Mouse (Mus musculus) splenic B cell, adult 2 months (primary cell): ENCODE results near the gene Mkln1.

ENCODE experiments used
- DNase-seq: peaks from one replicate; pipeline ENCODE4 v3.0.0-alpha.2; 2011; ENCODE audit warnings: low read depth, low spot score
- H3K27me3 ChIP-seq: 2 replicates; pipeline ENCODE4 v1.6.1; 2012; ENCODE audit warnings: mild to moderate bottlenecking, low read length, moderate library complexity, mixed read lengths; ENCODE audit not compliant: control insufficient read depth, poor library complexity, insufficient read depth, severe bottlenecking
- H3K36me3 ChIP-seq: 2 replicates; pipeline ENCODE4 v1.6.1; 2012; ENCODE audit warnings: mild to moderate bottlenecking, low read length, moderate library complexity, mixed read lengths; ENCODE audit not compliant: control insufficient read depth, poor library complexity, insufficient read depth, severe bottlenecking

Gene Mkln1

GRCm38 (mm10) chr6:31445258-31445657 is 46.7 kb downstream of the Mkln1 start:
- DNase-seq, result no peak
- peaks cover 2% of the 10 kb centered on the region for H3K36me3 ChIP-seq

DNA sequence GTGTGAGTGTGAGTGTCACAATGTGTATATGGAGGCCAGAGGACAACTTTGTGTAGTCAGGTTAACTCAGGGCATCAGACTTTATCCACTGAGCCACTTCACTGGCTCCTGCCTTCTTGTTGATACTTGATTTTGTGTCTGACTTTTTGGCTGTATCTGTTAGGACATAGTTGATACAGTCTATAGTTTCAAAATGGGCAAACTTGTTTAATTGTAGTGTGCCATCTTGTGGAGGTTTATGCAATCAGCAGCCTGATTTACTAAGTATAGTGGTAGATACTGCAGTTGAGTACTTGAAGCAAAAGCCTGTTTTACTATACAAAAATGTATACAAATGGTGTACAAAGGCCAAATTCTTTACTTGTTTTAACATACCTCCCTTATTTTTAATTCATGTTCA is 55.2 kb downstream of the Mkln1 start:
- H3K36me3 ChIP-seq, result peaks cover 6% of the 10 kb centered on the region; the same call in 1 of the 2 replicates
- no peaks in the 10 kb centered on the region for H3K27me3 ChIP-seq
- DNase-seq, result peak; percentile 53

More at GRCm38 (mm10) chr6:31445258-31445657, 46.7 kb downstream of the Mkln1 start:
- no peaks in the 10 kb centered on the region for H3K27me3 ChIP-seq

DNA sequence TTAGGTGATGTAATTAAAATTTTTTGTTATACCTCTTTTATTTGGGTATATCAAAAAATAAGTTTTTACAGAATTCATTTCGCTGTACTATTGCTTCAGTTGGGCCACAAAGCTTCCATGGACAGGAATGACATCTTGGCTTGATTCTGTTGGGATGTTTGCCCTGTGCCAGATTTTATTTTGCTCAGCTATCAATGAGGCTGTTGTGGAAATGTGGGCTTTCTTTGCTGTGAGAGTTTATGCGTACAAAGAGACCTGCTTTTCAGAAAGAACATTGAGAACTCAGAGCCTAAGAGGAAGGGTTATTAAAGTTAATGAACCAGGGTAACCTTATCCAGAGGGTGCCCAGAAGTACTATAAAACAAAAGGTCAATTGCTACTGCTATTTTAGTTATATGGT is 56.8 kb downstream of the Mkln1 start:
- DNase-seq, result no peak
- peaks cover 6% of the 10 kb centered on the region; the same call in 1 of the 2 replicates for H3K36me3 ChIP-seq
- no peaks in the 10 kb centered on the region for H3K27me3 ChIP-seq

GRCm38 (mm10) chr6:31456988-31457387 is 58.5 kb downstream of the Mkln1 start:
- H3K27me3 ChIP-seq, result no peaks in the 10 kb centered on the region
- no peak for DNase-seq
- H3K36me3 ChIP-seq, result peaks cover 5% of the 10 kb centered on the region; the same call in 1 of the 2 replicates

- Histone ChIP-seq H3K36me3 (peaks cover 6% of the 10 kb centered on the region; the same call in 1 of the 2 replicates), H3K27me3 (no peaks in the 10 kb centered on the region)
- no peak for DNase-seq
Observed at GRCm38 (mm10) chr6:31469431-31469830, 70.9 kb downstream of the Mkln1 start.

DNA sequence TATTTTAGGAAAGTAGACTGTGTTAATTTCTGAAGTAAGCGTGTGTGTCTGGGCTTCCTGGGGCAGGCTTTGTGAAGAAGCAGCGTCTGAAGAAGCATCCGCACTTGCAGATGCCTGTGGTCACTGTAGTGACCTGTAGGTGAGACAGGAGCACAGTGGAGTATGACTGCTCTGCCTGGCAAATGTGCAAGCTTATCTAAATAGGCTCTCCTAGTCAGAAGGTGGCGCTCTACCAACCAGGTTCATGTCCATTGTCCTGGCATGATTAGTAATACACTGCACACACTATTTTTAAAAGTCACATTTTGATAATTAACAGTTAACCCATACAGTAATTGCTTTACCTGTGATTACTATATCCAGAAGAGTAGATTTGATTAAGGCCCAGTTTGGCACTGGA is 79.7 kb downstream of the Mkln1 start:
- Histone ChIP-seq H3K27me3 (no peaks in the 10 kb centered on the region), H3K36me3 (peaks cover 4% of the 10 kb centered on the region)
- DNase-seq, result no peak

- H3K27me3 ChIP-seq, result no peaks in the 10 kb centered on the region
Observed at GRCm38 (mm10) chr6:31480008-31480407, 81.5 kb downstream of the Mkln1 start.

DNA sequence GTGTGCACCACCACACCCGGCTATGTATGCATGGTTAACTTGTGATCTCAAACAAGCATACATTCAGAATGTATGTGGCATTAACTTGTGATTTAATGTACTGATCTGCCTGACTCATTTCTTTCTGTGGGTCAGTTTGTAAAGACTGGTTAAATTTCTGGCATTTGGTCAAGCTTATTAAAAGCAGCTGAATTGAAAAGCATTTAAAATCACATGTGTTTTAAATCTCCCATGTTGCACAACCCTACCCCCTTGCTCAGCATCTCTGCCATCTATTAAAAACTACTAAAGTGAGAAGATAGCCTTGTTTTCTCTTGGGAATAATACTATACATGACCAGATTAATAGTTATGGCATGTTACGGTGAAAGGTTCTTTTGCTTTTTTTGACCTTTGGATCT is 88.1 kb downstream of the Mkln1 start:
- no peak for DNase-seq
- H3K27me3 ChIP-seq, result no peaks in the 10 kb centered on the region
- H3K36me3 ChIP-seq, result peaks cover 4% of the 10 kb centered on the region; the same call in 1 of the 2 replicates

More at GRCm38 (mm10) chr6:31480008-31480407, 81.5 kb downstream of the Mkln1 start:
- H3K36me3 ChIP-seq, result peaks cover 4% of the 10 kb centered on the region
- DNase-seq, result no peak

DNA sequence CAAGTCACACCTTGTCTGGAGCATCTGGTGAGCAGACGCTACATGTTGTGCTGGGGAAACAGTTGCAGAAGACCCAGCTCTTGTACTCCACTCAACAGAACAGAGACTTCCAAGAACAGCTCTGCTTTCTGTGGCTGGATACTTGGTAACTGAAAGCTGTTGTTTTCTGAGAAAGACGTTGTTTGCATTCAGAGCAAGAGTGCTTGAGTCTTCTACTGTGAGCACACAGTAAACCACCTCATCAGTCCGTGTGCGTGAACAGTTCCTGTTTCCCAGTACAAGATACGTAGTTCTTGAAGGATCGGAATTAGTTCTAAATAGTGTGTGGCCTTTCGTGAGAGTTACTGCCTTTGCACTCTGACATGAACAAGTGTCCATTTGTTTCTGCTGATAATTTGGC is 91.4 kb downstream of the Mkln1 start:
- peaks cover 6% of the 10 kb centered on the region; the same call in 1 of the 2 replicates for H3K36me3 ChIP-seq
- no peaks in the 10 kb centered on the region for H3K27me3 ChIP-seq
- no peak for DNase-seq

GRCm38 (mm10) chr6:31495122-31495731 is 96.7 kb downstream of the Mkln1 start:
- Histone ChIP-seq H3K27me3 (no peaks in the 10 kb centered on the region), H3K36me3 (peaks cover 8% of the 10 kb centered on the region; the same call in 1 of the 2 replicates)
- no peak for DNase-seq

GRCm38 (mm10) chr6:31496227-31496626 is 97.7 kb downstream of the Mkln1 start:
- Histone ChIP-seq H3K36me3 (peaks cover 6% of the 10 kb centered on the region; the same call in 1 of the 2 replicates), H3K27me3 (no peaks in the 10 kb centered on the region)
- DNase-seq, result no peak

GRCm38 (mm10) chr6:31499836-31500235 is 101.3 kb downstream of the Mkln1 start:
- no peak for DNase-seq
- peaks cover 4% of the 10 kb centered on the region; the same call in 1 of the 2 replicates for H3K36me3 ChIP-seq
- H3K27me3 ChIP-seq, result no peaks in the 10 kb centered on the region

GRCm38 (mm10) chr6:31500260-31500659 is 101.7 kb downstream of the Mkln1 start:
- H3K36me3 ChIP-seq, result peaks cover 5% of the 10 kb centered on the region; the same call in 1 of the 2 replicates
- no peak for DNase-seq
- H3K27me3 ChIP-seq, result no peaks in the 10 kb centered on the region

GRCm38 (mm10) chr6:31500691-31501090 is 102.2 kb downstream of the Mkln1 start:
- Histone ChIP-seq H3K27me3 (no peaks in the 10 kb centered on the region), H3K36me3 (peaks cover 5% of the 10 kb centered on the region; the same call in 1 of the 2 replicates)
- DNase-seq, result no peak

- no peak for DNase-seq
- Histone ChIP-seq H3K36me3 (peaks cover 2% of the 10 kb centered on the region; the same call in 1 of the 2 replicates), H3K27me3 (no peaks in the 10 kb centered on the region)
Observed at GRCm38 (mm10) chr6:31502614-31503013, 104.1 kb downstream of the Mkln1 start.
